Mouse (Mus musculus): ENCODE results near the gene Krtap4-7. TPM values are rescaled to one million over a fixed set of nuclear protein-coding genes. Genes with fewer than 3 reads are reported as not detected.
"Not testable (repeated sequence)": the region's sequence is repeated elsewhere in the genome, so short reads cannot be mapped to it uniquely, and the experiment has no call there.

Gene Krtap4-7
- total RNA-seq, 1 experiment, result not detected

- no peak overlapping the region for H3K27ac ChIP-seq (ENCODE audit: insufficient read depth, low read depth, low read length, poor library complexity, severe bottlenecking)
- no peaks in the 10 kb centered on the region for H3K9me3 ChIP-seq (ENCODE audit: control insufficient read depth, insufficient read depth, low read depth, low read length)
- H3K4me3 ChIP-seq (ENCODE audit: insufficient read depth in 1 of 2, low read depth in 1 of 2, low read length in 2 of 2, poor library complexity in 1 of 2, severe bottlenecking in 1 of 2), result no peak overlapping the region
- in situ Hi-C loops (cut with MboI; ENCODE audit: low sequenced_read_pairs in 2 of 2, unreplicated experiment in 2 of 2), result no loop called here
- peaks cover 0 to 4% of the 10 kb centered on the region in 2 experiments; a peak in 2 of 4 replicates for H3K4me1 ChIP-seq (ENCODE audit: control insufficient read depth in 2 of 2, insufficient read depth in 2 of 2, low read length in 2 of 2, poor library complexity in 1 of 2)
- no peak overlapping the region for H3K9ac ChIP-seq (ENCODE audit: insufficient read depth, low read depth, low read length, poor library complexity, severe bottlenecking)
- no peak for DNase-seq (ENCODE audit: low read depth, low spot score)
- no peaks in the 10 kb centered on the region for H3K36me3 ChIP-seq (ENCODE audit: control insufficient read depth, insufficient read depth, low read length, poor library complexity, severe bottlenecking)
- TF ChIP-seq CHD2 (IDR thresholded peaks at IDR 0.05; ENCODE audit: low read depth, low read length), result no peak
- no peak for TF ChIP-seq MAFK (IDR thresholded peaks at IDR 0.05; ENCODE audit: insufficient read depth, low read depth, low read length)
- TF ChIP-seq HCFC1 (IDR thresholded peaks at IDR 0.05; ENCODE audit: borderline replicate concordance, insufficient read depth, low read length), result no peak
- no peak for TF ChIP-seq ZC3H11A (IDR thresholded peaks at IDR 0.05; ENCODE audit: borderline replicate concordance, low read depth, low read length)
Measured at GRCm38 (mm10) chr11:99662802-99663201, 18.9 kb upstream of the Krtap4-7 start.

GRCm38 (mm10) chr11:99659256-99659655, 15.4 kb upstream of the Krtap4-7 start:
- no peak for TF ChIP-seq CHD2 (IDR thresholded peaks at IDR 0.05; ENCODE audit: low read depth, low read length)
- no peak for TF ChIP-seq ZC3H11A (IDR thresholded peaks at IDR 0.05; ENCODE audit: borderline replicate concordance, low read depth, low read length)
- no peak for TF ChIP-seq ZNF384 (IDR thresholded peaks at IDR 0.05; ENCODE audit: low read depth, low read length)
- TF ChIP-seq MAFK (IDR thresholded peaks at IDR 0.05; ENCODE audit: insufficient read depth, low read depth, low read length), result no peak
- no peak for TF ChIP-seq HCFC1 (IDR thresholded peaks at IDR 0.05; ENCODE audit: borderline replicate concordance, insufficient read depth, low read length)
- in situ Hi-C loops (cut with MboI; ENCODE audit: low sequenced_read_pairs in 2 of 2, unreplicated experiment in 2 of 2), result no loop called here

GRCm38 (mm10) chr11:99658467-99659010, 14.7 kb upstream of the Krtap4-7 start, which contains the start of gene Gm11563:
TSS of gene Gm11563 (minus strand) at chr11:99658960.
- peaks cover 0 to 11% of the 10 kb centered on the region in 2 experiments; a peak in 2 of 4 replicates for H3K4me1 ChIP-seq (ENCODE audit: control insufficient read depth in 2 of 2, insufficient read depth in 2 of 2, low read length in 2 of 2, poor library complexity in 1 of 2)
- H3K9me3 ChIP-seq (ENCODE audit: control insufficient read depth, insufficient read depth, low read depth, low read length); DNase-seq (ENCODE audit: low read depth, low spot score); H3K9ac ChIP-seq (ENCODE audit: insufficient read depth, low read depth, low read length, poor library complexity, severe bottlenecking); H3K4me3 ChIP-seq (ENCODE audit: insufficient read depth in 1 of 2, low read depth in 1 of 2, low read length in 2 of 2, poor library complexity in 1 of 2, severe bottlenecking in 1 of 2); H3K27ac ChIP-seq (ENCODE audit: insufficient read depth, low read depth, low read length, poor library complexity, severe bottlenecking); in situ Hi-C loops (cut with MboI; ENCODE audit: low sequenced_read_pairs in 2 of 2, unreplicated experiment in 2 of 2); H3K36me3 ChIP-seq (ENCODE audit: control insufficient read depth, insufficient read depth, low read length, poor library complexity, severe bottlenecking): not testable (repeated sequence)

More at GRCm38 (mm10) chr11:99659256-99659655, 15.4 kb upstream of the Krtap4-7 start:
- H3K36me3 ChIP-seq (ENCODE audit: control insufficient read depth, insufficient read depth, low read length, poor library complexity, severe bottlenecking), result no peaks in the 10 kb centered on the region
- no peak for DNase-seq (ENCODE audit: low read depth, low spot score)
- no peak overlapping the region for H3K4me3 ChIP-seq (ENCODE audit: insufficient read depth in 1 of 2, low read depth in 1 of 2, low read length in 2 of 2, poor library complexity in 1 of 2, severe bottlenecking in 1 of 2)
- no peak overlapping the region for H3K27ac ChIP-seq (ENCODE audit: insufficient read depth, low read depth, low read length, poor library complexity, severe bottlenecking)
- no peaks in the 10 kb centered on the region for H3K9me3 ChIP-seq (ENCODE audit: control insufficient read depth, insufficient read depth, low read depth, low read length)
- H3K4me1 ChIP-seq (ENCODE audit: control insufficient read depth in 2 of 2, insufficient read depth in 2 of 2, low read length in 2 of 2, poor library complexity in 1 of 2), result peaks cover 0 to 11% of the 10 kb centered on the region in 2 experiments; a peak in 2 of 4 replicates
- no peak overlapping the region for H3K9ac ChIP-seq (ENCODE audit: insufficient read depth, low read depth, low read length, poor library complexity, severe bottlenecking)

- DNase-seq (ENCODE audit: low read depth, low spot score), result peak; percentile 63
- no peak overlapping the region for H3K4me3 ChIP-seq (ENCODE audit: insufficient read depth in 1 of 2, low read depth in 1 of 2, low read length in 2 of 2, poor library complexity in 1 of 2, severe bottlenecking in 1 of 2)
- H3K4me1 ChIP-seq (ENCODE audit: control insufficient read depth in 2 of 2, insufficient read depth in 2 of 2, low read length in 2 of 2, poor library complexity in 1 of 2), result peaks cover 0 to 11% of the 10 kb centered on the region in 2 experiments; a peak in 2 of 4 replicates
- H3K9me3 ChIP-seq (ENCODE audit: control insufficient read depth, insufficient read depth, low read depth, low read length), result no peaks in the 10 kb centered on the region
- no peak overlapping the region for H3K27ac ChIP-seq (ENCODE audit: insufficient read depth, low read depth, low read length, poor library complexity, severe bottlenecking)
- no peaks in the 10 kb centered on the region for H3K36me3 ChIP-seq (ENCODE audit: control insufficient read depth, insufficient read depth, low read length, poor library complexity, severe bottlenecking)
- in situ Hi-C loops (cut with MboI; ENCODE audit: low sequenced_read_pairs in 2 of 2, unreplicated experiment in 2 of 2), result no loop called here
- no peak overlapping the region for H3K9ac ChIP-seq (ENCODE audit: insufficient read depth, low read depth, low read length, poor library complexity, severe bottlenecking)
- TF ChIP-seq HCFC1 (IDR thresholded peaks at IDR 0.05; ENCODE audit: borderline replicate concordance, insufficient read depth, low read length) (no peak), ZNF384 (IDR thresholded peaks at IDR 0.05; ENCODE audit: low read depth, low read length) (no peak), MAFK (IDR thresholded peaks at IDR 0.05; ENCODE audit: insufficient read depth, low read depth, low read length) (no peak), ZC3H11A (IDR thresholded peaks at IDR 0.05; ENCODE audit: borderline replicate concordance, low read depth, low read length) (no peak), CHD2 (IDR thresholded peaks at IDR 0.05; ENCODE audit: low read depth, low read length) (no peak)
Measured at GRCm38 (mm10) chr11:99657051-99657450, 13.2 kb upstream of the Krtap4-7 start.

- Histone ChIP-seq H3K9ac (ENCODE audit: insufficient read depth, low read depth, low read length, poor library complexity, severe bottlenecking) (no peak within 1 kb of the TSS), H3K4me3 (ENCODE audit: insufficient read depth in 1 of 2, low read depth in 1 of 2, low read length in 2 of 2, poor library complexity in 1 of 2, severe bottlenecking in 1 of 2) (no peak within 1 kb of the TSS), H3K27ac (ENCODE audit: insufficient read depth, low read depth, low read length, poor library complexity, severe bottlenecking) (no peak within 1 kb of the TSS), H3K4me1 (ENCODE audit: control insufficient read depth in 2 of 2, insufficient read depth in 2 of 2, low read length in 2 of 2, poor library complexity in 1 of 2) (no peaks in the 10 kb centered on the region), H3K36me3 (ENCODE audit: control insufficient read depth, insufficient read depth, low read length, poor library complexity, severe bottlenecking) (no peaks in the 10 kb centered on the region), H3K9me3 (ENCODE audit: control insufficient read depth, insufficient read depth, low read depth, low read length) (no peaks in the 10 kb centered on the region)
- in situ Hi-C loops (cut with MboI; ENCODE audit: low sequenced_read_pairs in 2 of 2, unreplicated experiment in 2 of 2), result no loop called here
- TF ChIP-seq ZNF384 (IDR thresholded peaks at IDR 0.05; ENCODE audit: low read depth, low read length), result no peak
- TF ChIP-seq HCFC1 (IDR thresholded peaks at IDR 0.05; ENCODE audit: borderline replicate concordance, insufficient read depth, low read length), result no peak
- no peak for TF ChIP-seq CHD2 (IDR thresholded peaks at IDR 0.05; ENCODE audit: low read depth, low read length)
- no peak for TF ChIP-seq MAFK (IDR thresholded peaks at IDR 0.05; ENCODE audit: insufficient read depth, low read depth, low read length)
- TF ChIP-seq ZC3H11A (IDR thresholded peaks at IDR 0.05; ENCODE audit: borderline replicate concordance, low read depth, low read length), result no peak
- DNase-seq (ENCODE audit: low read depth, low spot score), result no peak
Measured at GRCm38 (mm10) chr11:99650136-99650535, 6.2 kb upstream of the Krtap4-7 start, which contains the start of gene Gm11555. TSS of gene Gm11555 (minus strand) at chr11:99650236.
